Mouse (Mus musculus): Measurements from ENCODE around the gene Arid4a. TPM values are rescaled to one million over a fixed set of nuclear protein-coding genes. Genes with fewer than 3 reads are reported as not detected.
"Not testable (repeated sequence)": the region's sequence is repeated elsewhere in the genome, so short reads cannot be mapped to it uniquely, and the experiment has no call there.

Gene Arid4a
- polyA plus RNA-seq, 1 experiment from 2014 or later, result 36.7 TPM

DNA sequence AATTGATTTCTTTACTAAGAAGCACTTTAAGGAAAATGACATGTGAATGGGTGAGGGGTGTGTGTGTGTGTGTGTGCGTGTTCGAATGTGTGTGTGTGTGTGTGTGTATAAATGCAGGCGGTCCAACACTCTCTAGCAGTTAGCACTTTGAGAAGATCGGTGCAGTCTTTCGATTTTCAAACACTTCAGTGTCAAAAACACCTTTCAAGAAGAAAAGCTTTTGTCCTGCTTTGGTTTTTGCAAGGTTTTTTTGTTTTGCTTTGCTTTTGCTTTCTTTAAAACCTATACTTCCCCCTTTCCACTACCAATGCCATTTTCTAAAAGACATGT is 1.4 kb downstream of the Arid4a start:
- peak overlapping the region; percentile 98 for H3K4me3 ChIP-seq
- 23% methylated on average over 5 of the region's 5 CpGs for WGBS
- no peak for ATAC-seq (ENCODE audit: low FRiP score, low read depth)
- no peaks in the 10 kb centered on the region for H3K27me3 ChIP-seq (replicated peaks)
- H3K4me2 ChIP-seq (replicated peaks), result peak overlapping the region; percentile 84
- no peaks in the 10 kb centered on the region for H3K9me3 ChIP-seq
- H3K27ac ChIP-seq, result no peak overlapping the region
- peaks cover 20% of the 10 kb centered on the region; the same call in 1 of the 2 replicates for H3K36me3 ChIP-seq
- peaks cover 21% of the 10 kb centered on the region for H3K4me1 ChIP-seq
- peak overlapping the region; percentile 91 for H3K9ac ChIP-seq

- H3K9ac ChIP-seq, result no peak overlapping the region
- H3K27me3 ChIP-seq (replicated peaks), result no peaks in the 10 kb centered on the region
- H3K27ac ChIP-seq, result no peak overlapping the region
- peaks cover 20% of the 10 kb centered on the region for H3K4me1 ChIP-seq
- 85% methylated on average over 10 of the region's 10 CpGs for WGBS
- no peak overlapping the region for H3K4me3 ChIP-seq
- H3K9me3 ChIP-seq, result no peaks in the 10 kb centered on the region
- peaks cover 19% of the 10 kb centered on the region; the same call in 1 of the 2 replicates for H3K36me3 ChIP-seq
- ATAC-seq (ENCODE audit: low FRiP score, low read depth), result no peak
- H3K4me2 ChIP-seq (replicated peaks), result peak overlapping the region; percentile 84
Measured at GRCm38 (mm10) chr12:71017827-71018226, 2.0 kb downstream of the Arid4a start.

DNA sequence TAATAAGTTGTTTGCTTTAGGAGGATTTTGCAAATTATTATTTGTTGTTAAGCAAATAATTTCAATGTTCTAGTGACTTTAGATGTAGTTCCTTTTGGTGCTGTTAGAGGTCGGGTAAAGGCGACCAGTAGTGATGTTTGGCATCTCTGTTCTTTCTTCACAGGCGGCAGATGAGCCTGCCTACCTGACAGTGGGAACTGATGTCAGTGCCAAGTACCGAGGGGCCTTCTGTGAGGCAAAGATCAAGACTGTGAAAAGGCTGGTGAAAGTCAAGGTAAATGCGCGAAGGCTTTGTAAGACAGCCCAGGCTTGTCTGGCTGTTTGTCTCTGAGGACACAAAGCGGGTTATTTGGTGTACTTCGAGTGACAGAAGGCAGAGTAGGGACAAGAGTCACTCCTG is 3.4 kb downstream of the Arid4a start:
- ATAC-seq (ENCODE audit: low FRiP score, low read depth), result no peak
- Histone ChIP-seq H3K9me3 (no peaks in the 10 kb centered on the region), H3K4me3 (no peak overlapping the region), H3K9ac (no peak overlapping the region), H3K36me3 (peaks cover 28% of the 10 kb centered on the region), H3K27ac (no peak overlapping the region), H3K4me2 (replicated peaks) (no peak overlapping the region), H3K4me1 (peaks cover 10% of the 10 kb centered on the region), H3K27me3 (replicated peaks) (no peaks in the 10 kb centered on the region)
- 89% methylated on average over 8 of the region's 8 CpGs for WGBS

DNA sequence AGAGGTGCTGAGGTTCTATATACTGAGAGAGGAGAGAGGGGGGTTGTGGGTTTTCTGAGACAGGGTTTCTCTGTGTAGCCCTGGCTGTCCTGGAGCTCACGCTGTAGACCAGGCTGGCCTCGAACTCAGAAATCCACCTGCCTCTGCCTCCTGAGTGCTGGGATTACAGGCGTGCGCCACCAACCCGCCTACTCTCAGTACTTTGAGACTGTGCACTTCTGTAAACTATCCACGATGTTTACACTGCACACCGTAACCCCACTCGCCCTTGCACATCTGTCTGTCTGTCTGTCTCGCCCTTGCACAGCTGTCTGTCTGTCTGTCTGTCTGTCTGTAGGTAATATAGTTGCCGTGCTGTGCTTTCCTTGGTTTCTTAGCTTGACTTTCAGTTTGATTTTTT is 8.6 kb downstream of the Arid4a start:
- Histone ChIP-seq H3K27me3 (replicated peaks) (no peaks in the 10 kb centered on the region), H3K9ac (no peak overlapping the region), H3K4me2 (replicated peaks) (no peak overlapping the region), H3K9me3 (no peaks in the 10 kb centered on the region), H3K4me3 (no peak overlapping the region), H3K4me1 (no peaks in the 10 kb centered on the region), H3K36me3 (peaks cover 64% of the 10 kb centered on the region), H3K27ac (no peak overlapping the region)
- no peak for ATAC-seq (ENCODE audit: low FRiP score, low read depth)
- 94% methylated on average over 10 of the region's 10 CpGs for WGBS

DNA sequence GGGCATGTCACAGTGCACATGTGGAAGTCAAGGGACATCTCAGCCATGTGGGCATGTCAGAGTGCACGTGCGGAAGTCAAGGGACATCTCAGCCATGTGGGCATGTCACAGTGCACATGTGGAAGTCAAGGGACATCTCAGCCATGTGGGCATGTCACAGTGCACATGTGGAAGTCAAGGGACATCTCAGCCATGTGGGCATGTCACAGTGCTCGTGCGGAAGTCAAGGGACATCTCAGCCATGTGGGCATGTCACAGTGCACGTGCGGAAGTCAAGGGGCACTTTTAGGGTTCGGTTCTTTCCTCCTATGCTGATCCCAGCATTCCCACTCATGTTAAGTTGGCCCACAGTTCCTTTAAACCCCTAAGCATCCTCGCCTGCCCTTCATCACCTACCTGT is 12.5 kb downstream of the Arid4a start:
- H3K4me3 ChIP-seq; ATAC-seq (ENCODE audit: low FRiP score, low read depth); H3K27ac ChIP-seq; H3K27me3 ChIP-seq (replicated peaks); H3K9ac ChIP-seq; H3K4me2 ChIP-seq (replicated peaks); H3K4me1 ChIP-seq; H3K9me3 ChIP-seq: not testable (repeated sequence)
- 93% methylated on average over 8 of the region's 8 CpGs for whole genome bisulfite sequencing
- H3K36me3 ChIP-seq, result peaks cover 62% of the 10 kb centered on the region

DNA sequence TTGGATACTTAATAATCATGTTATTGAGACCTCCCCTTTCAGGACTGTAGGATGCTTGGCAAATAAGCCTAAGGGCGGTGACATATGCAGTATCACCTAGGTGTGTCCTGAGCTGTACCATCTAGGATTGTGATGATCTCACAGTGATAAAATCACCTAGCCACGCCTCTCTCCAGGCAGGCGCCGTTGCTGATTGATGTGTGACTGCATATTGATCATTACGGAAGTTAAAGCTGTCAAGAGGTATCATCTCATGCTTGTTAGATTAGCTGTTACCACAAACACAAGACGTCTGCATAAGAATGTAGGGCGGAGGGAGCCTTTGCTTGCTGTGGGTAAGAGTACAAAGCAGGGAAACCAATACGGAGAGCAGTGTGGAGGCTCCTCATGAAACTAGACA is 14.5 kb downstream of the Arid4a start:
- Histone ChIP-seq H3K36me3 (peaks cover 42% of the 10 kb centered on the region), H3K4me3 (no peak overlapping the region), H3K9me3 (no peaks in the 10 kb centered on the region), H3K9ac (no peak overlapping the region), H3K27me3 (replicated peaks) (no peaks in the 10 kb centered on the region), H3K4me1 (no peaks in the 10 kb centered on the region), H3K4me2 (replicated peaks) (no peak overlapping the region), H3K27ac (no peak overlapping the region)
- ATAC-seq (ENCODE audit: low FRiP score, low read depth), result no peak
- 86% methylated on average over 8 of the region's 8 CpGs for WGBS

DNA sequence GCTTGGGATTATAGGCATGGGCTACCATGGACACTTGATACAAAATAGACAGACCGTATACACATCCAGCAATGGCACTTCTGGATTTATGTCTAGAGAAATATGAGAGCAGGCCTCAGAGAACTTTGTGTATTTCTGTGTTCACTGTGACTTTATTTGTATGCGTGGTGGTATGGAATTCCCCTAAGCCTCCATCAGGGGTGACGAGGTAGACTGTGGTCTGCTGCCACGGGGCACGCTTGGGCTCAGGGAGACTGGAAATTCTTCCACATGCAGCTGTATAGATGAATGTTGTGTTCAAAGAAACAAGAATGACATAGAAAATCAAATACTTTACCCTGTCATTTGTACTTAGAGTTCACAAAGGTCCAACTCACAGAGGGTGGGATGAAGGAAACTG is 14.9 kb downstream of the Arid4a start:
- 96% methylated on average over 5 of the region's 5 CpGs for WGBS
- H3K36me3 ChIP-seq, result peaks cover 38% of the 10 kb centered on the region

GRCm38 (mm10) chr12:71035826-71036225 is 20.0 kb downstream of the Arid4a start:
- WGBS, result 91% methylated on average over 4 of the region's 4 CpGs
- Histone ChIP-seq H3K9ac (no peak overlapping the region), H3K9me3 (no peaks in the 10 kb centered on the region), H3K27ac (no peak overlapping the region), H3K4me1 (no peaks in the 10 kb centered on the region), H3K36me3 (peaks cover 47% of the 10 kb centered on the region), H3K27me3 (replicated peaks) (no peaks in the 10 kb centered on the region), H3K4me3 (no peak overlapping the region), H3K4me2 (replicated peaks) (no peak overlapping the region)
- no peak for ATAC-seq (ENCODE audit: low FRiP score, low read depth)

More for the DNA sequence above, 14.9 kb downstream of the Arid4a start:
- no peak overlapping the region for H3K9ac ChIP-seq
- no peak overlapping the region for H3K4me2 ChIP-seq (replicated peaks)
- H3K27ac ChIP-seq, result no peak overlapping the region
- no peaks in the 10 kb centered on the region for H3K9me3 ChIP-seq
- H3K4me1 ChIP-seq, result no peaks in the 10 kb centered on the region
- H3K4me3 ChIP-seq, result no peak overlapping the region
- no peak for ATAC-seq (ENCODE audit: low FRiP score, low read depth)
- no peaks in the 10 kb centered on the region for H3K27me3 ChIP-seq (replicated peaks)

DNA sequence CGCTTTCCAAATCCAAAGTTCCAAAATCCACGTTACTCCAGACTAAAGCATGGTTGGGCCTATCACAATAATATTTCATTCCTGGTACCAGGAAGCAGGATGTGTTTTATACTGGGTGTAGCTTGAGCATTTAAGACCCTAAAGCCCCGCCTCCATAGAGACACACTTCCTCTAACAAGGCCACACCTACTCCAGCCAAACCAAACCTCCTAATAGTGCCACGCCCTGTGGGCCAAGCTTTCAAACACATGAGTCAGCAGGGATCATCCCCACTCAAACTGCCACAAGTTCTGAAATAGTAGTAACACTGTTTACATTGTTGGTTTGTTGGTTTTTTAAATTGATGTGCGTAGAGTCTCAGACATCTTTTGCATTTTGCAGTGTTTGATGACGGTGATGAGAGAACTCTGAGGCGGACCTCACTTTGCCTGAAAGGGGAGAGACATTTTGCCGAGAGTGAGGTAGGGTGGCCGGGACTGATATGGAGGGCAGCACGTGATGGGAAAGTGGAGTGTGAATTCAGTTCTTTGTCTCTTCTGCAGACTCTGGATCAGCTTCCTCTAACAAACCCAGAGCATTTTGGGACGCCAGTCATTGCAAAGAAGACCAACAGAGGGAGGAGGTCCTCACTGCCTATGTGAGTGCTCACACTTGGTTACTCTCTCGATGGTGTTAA is 21.1 kb downstream of the Arid4a start:
- peaks cover 56% of the 10 kb centered on the region for H3K36me3 ChIP-seq
- no peaks in the 10 kb centered on the region for H3K9me3 ChIP-seq
- H3K4me1 ChIP-seq, result no peaks in the 10 kb centered on the region
- WGBS, result 94% methylated on average over 12 of the region's 12 CpGs
- no peak overlapping the region for H3K9ac ChIP-seq
- no peaks in the 10 kb centered on the region for H3K27me3 ChIP-seq (replicated peaks)
- no peak for ATAC-seq (ENCODE audit: low FRiP score, low read depth)
- no peak overlapping the region for H3K4me3 ChIP-seq
- H3K4me2 ChIP-seq (replicated peaks), result no peak overlapping the region
- H3K27ac ChIP-seq, result no peak overlapping the region

DNA sequence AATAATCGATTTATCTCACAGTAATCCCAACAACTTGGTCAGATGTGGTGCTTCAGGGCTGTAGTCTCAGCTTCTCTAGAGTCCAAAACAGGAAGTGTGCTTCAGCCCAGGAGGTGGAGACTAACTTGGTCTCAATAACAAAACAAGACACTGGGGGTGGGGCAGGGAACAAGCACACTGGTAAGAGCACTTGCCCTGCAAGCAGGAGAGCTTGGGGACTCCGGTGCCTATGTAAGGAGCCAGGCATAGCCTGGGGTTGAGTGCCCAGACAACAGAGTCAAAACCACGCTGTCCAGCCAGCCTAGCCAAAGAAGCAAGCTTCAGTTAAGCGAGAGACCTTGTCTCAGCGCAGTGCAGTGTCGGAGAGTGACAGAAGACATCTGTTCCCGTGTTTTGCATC is 24.7 kb downstream of the Arid4a start:
- H3K27me3 ChIP-seq (replicated peaks), result no peaks in the 10 kb centered on the region
- no peak for ATAC-seq (ENCODE audit: low FRiP score, low read depth)
- H3K36me3 ChIP-seq, result peaks cover 60% of the 10 kb centered on the region
- H3K4me3 ChIP-seq, result no peak overlapping the region
- no peak overlapping the region for H3K9ac ChIP-seq
- H3K4me1 ChIP-seq, result no peaks in the 10 kb centered on the region
- 94% methylated on average over 7 of the region's 7 CpGs for WGBS
- H3K4me2 ChIP-seq (replicated peaks), result no peak overlapping the region
- no peak overlapping the region for H3K27ac ChIP-seq
- H3K9me3 ChIP-seq, result no peaks in the 10 kb centered on the region

DNA sequence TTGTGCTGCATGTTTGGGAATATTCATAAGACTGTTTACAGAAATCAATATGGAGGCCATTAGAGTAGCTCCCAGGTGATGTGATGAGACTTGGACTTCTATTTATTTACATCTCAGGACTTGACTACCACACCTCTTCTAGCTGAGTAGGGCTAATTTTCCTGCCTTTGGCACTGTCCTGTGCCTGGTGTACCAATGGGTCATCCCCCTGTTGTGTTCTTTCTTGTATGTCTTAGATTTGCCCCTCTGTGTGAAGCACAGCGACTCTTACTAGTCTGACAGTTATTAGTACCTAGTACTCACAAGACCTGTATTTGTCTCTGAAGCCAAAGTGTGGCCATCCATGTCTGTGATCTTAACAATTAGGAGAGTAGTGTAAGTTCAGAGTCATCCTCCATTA is 26.7 kb downstream of the Arid4a start:
- ATAC-seq (ENCODE audit: low FRiP score, low read depth), result no peak
- H3K4me3 ChIP-seq, result no peak overlapping the region
- peaks cover 53% of the 10 kb centered on the region for H3K36me3 ChIP-seq
- H3K9me3 ChIP-seq, result no peaks in the 10 kb centered on the region
- WGBS, result 94% methylated on average over 1 of the region's 1 CpGs
- no peak overlapping the region for H3K9ac ChIP-seq
- H3K4me2 ChIP-seq (replicated peaks), result no peak overlapping the region
- H3K27me3 ChIP-seq (replicated peaks), result no peaks in the 10 kb centered on the region
- H3K4me1 ChIP-seq, result no peaks in the 10 kb centered on the region
- no peak overlapping the region for H3K27ac ChIP-seq

GRCm38 (mm10) chr12:71043571-71043970 is 27.8 kb downstream of the Arid4a start:
- Histone ChIP-seq H3K27ac (no peak overlapping the region), H3K36me3 (peaks cover 46% of the 10 kb centered on the region), H3K4me1 (no peaks in the 10 kb centered on the region), H3K4me3 (no peak overlapping the region), H3K9me3 (no peaks in the 10 kb centered on the region), H3K9ac (no peak overlapping the region), H3K4me2 (replicated peaks) (no peak overlapping the region), H3K27me3 (replicated peaks) (no peaks in the 10 kb centered on the region)
- WGBS, result 89% methylated on average over 3 of the region's 3 CpGs
- ATAC-seq (ENCODE audit: low FRiP score, low read depth), result no peak

GRCm38 (mm10) chr12:71044488-71044887 is 28.7 kb downstream of the Arid4a start:
- ATAC-seq (ENCODE audit: low FRiP score, low read depth), result no peak
- Histone ChIP-seq H3K4me3 (no peak overlapping the region), H3K27me3 (replicated peaks) (no peaks in the 10 kb centered on the region), H3K27ac (no peak overlapping the region), H3K9ac (no peak overlapping the region), H3K4me2 (replicated peaks) (no peak overlapping the region), H3K4me1 (peaks cover under 1% of the 10 kb centered on the region), H3K9me3 (no peaks in the 10 kb centered on the region), H3K36me3 (peaks cover 38% of the 10 kb centered on the region)
- 93% methylated on average over 2 of the region's 2 CpGs for WGBS

All from neural tube, embryonic 12.5 days (tissue).